Mouse (Mus musculus): Measurements from ENCODE around the gene Ppp1r14a.
A peak's percentile ranks its signal among the peaks of the same experiment; 100 is the strongest.

Ppp1r14a gene

GRCm38 (mm10) chr7:29303738-29304462 is 14.8 kb downstream of the Ppp1r14a start, which contains the start of gene Dpf1:
Dpf1 (plus strand) TSS chr7:29303951.
- peak in 1 of 2 experiments; percentile 32 for DNase-seq (ENCODE audit: low spot score in 2 of 2)

- DNase-seq (ENCODE audit: low spot score in 2 of 2) = no peak
These were observed 15.6 kb downstream of the Ppp1r14a start for GRCm38 (mm10) chr7:29304463-29305262.

- no peak for DNase-seq (ENCODE audit: low spot score in 2 of 2)
These were observed 16.3 kb downstream of the Ppp1r14a start for GRCm38 (mm10) chr7:29305263-29305988.

GRCm38 (mm10) chr7:29306108-29306507 is 17.0 kb downstream of the Ppp1r14a start:
- DNase-seq (ENCODE audit: low spot score in 2 of 2) = no peak

GRCm38 (mm10) chr7:29306619-29307018 is 17.5 kb downstream of the Ppp1r14a start:
- no peak for DNase-seq (ENCODE audit: low spot score in 2 of 2)

- DNase-seq (ENCODE audit: low spot score in 2 of 2) = peak; percentile 54 to 59
These were observed 18.4 kb downstream of the Ppp1r14a start for GRCm38 (mm10) chr7:29307350-29308104.

GRCm38 (mm10) chr7:29309221-29309721 is 20.2 kb downstream of the Ppp1r14a start:
- DNase-seq (ENCODE audit: low spot score in 2 of 2) = no peak

- DNase-seq (ENCODE audit: low spot score in 2 of 2) = no peak
These were observed 20.6 kb downstream of the Ppp1r14a start for GRCm38 (mm10) chr7:29309749-29310148.

GRCm38 (mm10) chr7:29313051-29313450 is 23.9 kb downstream of the Ppp1r14a start:
- no peak for DNase-seq (ENCODE audit: low spot score in 2 of 2)

- DNase-seq (ENCODE audit: low spot score in 2 of 2) = no peak
These were observed 24.6 kb downstream of the Ppp1r14a start for GRCm38 (mm10) chr7:29313572-29314261.

- DNase-seq (ENCODE audit: low spot score in 2 of 2) = no peak
These were observed 25.9 kb downstream of the Ppp1r14a start for GRCm38 (mm10) chr7:29314844-29315628.

- no peak for DNase-seq (ENCODE audit: low spot score in 2 of 2)
These were observed 27.1 kb downstream of the Ppp1r14a start for GRCm38 (mm10) chr7:29316137-29316734.

GRCm38 (mm10) chr7:29316976-29317375 is 27.9 kb downstream of the Ppp1r14a start:
- no peak for DNase-seq (ENCODE audit: low spot score in 2 of 2)

GRCm38 (mm10) chr7:29317558-29317957 is 28.4 kb downstream of the Ppp1r14a start:
- no peak for DNase-seq (ENCODE audit: low spot score in 2 of 2)

GRCm38 (mm10) chr7:29318115-29318911 is 29.2 kb downstream of the Ppp1r14a start:
- no peak for DNase-seq (ENCODE audit: low spot score in 2 of 2)

- no peak for DNase-seq (ENCODE audit: low spot score in 2 of 2)
These were observed 30.5 kb downstream of the Ppp1r14a start for GRCm38 (mm10) chr7:29319337-29320307.

GRCm38 (mm10) chr7:29327087-29327486 is 38.0 kb downstream of the Ppp1r14a start:
- DNase-seq (ENCODE audit: low spot score in 2 of 2) = no peak
